Mouse (Mus musculus): ENCODE measurements around the gene Elovl6.
A peak's percentile ranks its signal among the peaks of the same experiment; 100 is the strongest.

Elovl6 gene

DNA sequence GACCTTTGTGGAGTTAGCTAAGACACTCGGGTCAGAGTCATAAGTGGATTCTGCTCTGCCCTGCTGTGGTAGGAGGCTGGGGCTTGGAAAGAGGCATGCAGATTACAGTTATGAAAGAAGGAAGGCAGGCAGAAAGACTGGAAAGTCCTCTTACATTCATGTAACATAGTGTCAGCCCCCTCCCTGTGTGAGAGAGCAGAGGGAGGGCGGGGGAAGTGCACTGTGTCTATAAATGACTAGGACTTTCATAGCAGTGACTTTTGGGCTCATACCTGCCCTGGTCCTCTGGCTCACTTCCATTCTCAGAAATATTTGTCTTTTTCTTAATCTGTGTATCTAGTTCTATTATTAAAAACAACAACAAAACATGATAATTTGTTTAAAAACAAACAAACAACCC is 33.9 kb downstream of the Elovl6 start:
- DNase-seq (ENCODE audit: low read depth, low spot score): no peak

GRCm38 (mm10) chr3:129566876-129567275 is 34.7 kb downstream of the Elovl6 start:
- no peak for DNase-seq (ENCODE audit: low read depth, low spot score)

- no peak for DNase-seq (ENCODE audit: low read depth, low spot score)
Observed at GRCm38 (mm10) chr3:129568506-129568905, 36.4 kb downstream of the Elovl6 start.

- no peak for DNase-seq (ENCODE audit: low read depth, low spot score)
Observed at GRCm38 (mm10) chr3:129570989-129571388, 38.8 kb downstream of the Elovl6 start.

DNA sequence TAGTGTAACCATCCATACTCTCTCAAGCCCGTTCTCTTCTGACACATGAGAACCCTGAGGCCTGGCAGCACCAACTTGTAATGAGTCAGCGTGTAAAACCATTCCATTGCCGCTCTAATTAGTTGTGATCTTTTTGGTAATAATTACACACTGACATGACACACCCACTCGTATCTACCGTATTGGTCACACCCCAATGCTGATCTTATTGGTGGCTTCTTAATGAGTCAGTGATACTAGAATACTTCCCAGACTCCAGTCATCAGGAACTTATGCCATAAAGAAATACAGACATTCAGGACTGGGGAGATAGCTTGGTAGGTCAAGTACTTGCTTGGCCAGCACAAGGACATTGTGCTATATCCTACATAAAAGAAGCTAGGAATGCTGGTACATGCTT is 39.5 kb downstream of the Elovl6 start:
- DNase-seq (ENCODE audit: low read depth, low spot score): no peak

DNA sequence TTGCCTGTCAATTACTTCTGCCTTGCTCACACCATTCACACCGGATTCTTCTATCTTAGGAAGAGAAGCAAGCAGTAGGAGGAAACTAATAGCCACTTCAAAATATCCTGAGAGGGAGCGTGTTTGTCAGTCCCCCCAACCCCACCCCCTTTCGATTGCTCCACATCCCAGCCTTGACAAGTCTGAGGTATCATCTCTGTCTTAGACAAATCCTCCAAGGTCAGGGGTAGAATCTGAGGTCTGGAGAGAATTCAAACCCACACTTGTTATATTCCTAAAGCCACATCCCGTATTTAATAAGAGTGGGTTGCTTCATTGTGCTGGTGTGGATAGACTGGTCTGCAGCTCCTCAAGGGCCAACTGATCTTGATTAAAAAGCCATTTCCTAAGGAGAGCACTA is 40.8 kb downstream of the Elovl6 start:
- no peak for DNase-seq (ENCODE audit: low read depth, low spot score)

DNA sequence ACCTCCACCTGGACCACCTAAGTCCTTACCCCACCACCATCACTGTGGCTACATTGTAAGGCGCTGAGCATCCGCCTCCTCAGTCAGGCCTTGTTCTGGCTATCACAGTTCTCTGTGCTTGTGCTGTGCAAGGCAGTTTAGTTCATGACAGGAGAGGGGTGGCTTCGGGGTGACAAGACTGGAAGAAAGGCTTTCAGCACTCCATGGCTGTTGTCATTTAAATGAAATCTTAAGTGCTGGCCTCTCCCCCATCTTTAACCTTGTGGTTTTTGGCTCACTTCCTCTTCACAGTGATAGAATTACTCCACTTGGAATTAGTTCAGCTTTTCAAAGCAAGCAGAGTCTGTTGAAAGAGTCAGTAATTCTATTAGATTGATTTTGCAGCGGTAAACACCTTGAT is 41.5 kb downstream of the Elovl6 start:
- no peak for DNase-seq (ENCODE audit: low read depth, low spot score)

DNA sequence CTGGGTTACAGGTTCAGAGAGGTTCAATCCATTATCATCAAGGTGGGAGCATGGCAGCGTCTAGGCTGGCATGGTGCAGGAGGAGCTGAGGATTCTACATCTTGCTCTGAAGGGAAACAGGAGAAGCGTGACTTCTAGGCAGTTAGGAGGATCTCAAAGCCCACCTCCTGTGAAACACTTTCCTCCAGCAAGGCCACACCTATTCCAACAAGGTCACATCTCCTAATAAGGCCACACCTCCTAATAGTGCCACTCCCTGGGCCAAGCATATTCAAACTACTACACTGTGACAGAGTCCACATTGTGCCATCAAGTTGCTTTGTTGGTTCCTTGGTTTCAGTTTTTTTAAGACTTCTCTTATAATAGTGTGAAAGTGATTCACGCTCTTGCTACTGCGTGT is 42.9 kb downstream of the Elovl6 start:
- DNase-seq (ENCODE audit: low read depth, low spot score): no peak

- no peak for DNase-seq (ENCODE audit: low read depth, low spot score)
Observed at GRCm38 (mm10) chr3:129576522-129576921, 44.4 kb downstream of the Elovl6 start.

DNA sequence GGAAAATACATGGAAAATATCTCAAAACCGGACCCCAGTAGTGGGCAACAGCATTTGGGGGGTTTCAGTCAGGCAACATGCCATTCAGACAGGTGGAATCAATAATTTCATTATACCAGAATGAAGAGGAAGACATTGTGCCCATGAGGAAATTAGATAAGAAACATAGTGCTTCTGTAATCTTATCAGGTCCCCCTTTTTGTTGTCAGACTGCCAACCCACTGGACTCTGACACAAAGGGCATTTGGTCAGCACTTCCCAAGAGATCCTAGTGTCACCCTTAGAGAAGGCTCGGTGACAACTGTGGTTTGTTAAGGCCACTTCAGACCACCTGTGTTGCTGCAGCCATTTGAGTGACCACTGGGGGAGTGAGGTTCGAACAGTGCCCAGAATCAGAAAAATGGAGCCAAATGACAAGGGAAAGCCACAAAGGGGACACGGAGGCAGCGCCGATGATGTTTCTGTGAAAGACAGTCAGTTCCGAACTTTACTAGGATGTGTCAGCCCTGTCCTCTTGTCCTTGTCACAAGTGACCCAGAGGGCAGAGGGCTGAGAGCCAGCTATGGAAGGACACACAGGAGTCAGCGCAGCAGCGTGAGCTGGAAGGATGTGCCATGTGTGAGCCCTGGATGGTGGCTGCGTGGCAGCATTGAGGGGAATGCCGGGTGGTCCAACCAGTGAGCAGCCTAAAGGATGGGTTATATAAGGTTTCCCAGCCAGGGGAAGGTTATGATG is 46.8 kb downstream of the Elovl6 start:
- no peak for DNase-seq (ENCODE audit: low read depth, low spot score)

DNA sequence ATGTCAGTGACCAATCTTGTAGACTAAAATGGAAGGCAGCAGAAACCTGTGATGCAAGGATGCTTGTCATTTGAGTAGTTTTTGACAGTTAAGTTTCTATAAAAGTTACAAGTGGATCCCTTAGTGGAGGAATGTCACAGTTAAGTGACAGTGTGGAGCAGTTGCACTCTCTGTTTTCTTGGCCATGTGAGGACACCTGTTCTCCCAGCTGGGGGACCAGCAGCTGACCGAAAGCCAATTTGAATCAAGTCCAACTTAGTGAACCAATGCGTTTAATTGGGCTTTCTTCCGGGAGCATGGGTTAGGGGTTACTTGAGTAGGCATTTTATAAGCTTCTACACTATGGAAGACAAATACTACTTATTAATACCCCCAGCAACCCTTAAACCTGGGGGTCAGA is 48.9 kb downstream of the Elovl6 start:
- no peak for DNase-seq (ENCODE audit: low read depth, low spot score)

GRCm38 (mm10) chr3:129582449-129582848 is 50.3 kb downstream of the Elovl6 start:
- DNase-seq (ENCODE audit: low read depth, low spot score): no peak

GRCm38 (mm10) chr3:129583290-129583689 is 51.1 kb downstream of the Elovl6 start:
- no peak for DNase-seq (ENCODE audit: low read depth, low spot score)

DNA sequence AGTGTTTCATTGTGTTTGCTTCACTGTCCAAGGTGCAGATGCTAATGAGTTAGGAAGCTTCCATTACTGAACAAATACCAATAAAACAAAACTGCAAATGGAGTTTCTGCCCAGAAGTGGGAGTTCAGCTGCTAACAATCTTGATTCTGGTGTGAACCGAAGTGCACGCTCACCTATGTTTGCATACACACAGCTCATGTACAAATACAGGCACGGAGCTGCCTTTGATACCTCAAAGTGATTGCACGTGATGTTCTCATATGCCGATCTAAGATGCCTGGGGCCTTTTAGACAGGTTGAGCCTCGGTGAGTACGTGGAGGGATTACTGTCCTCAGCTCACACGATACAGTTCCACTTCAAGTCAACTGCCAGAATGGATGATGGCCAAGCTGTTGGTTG is 55.8 kb downstream of the Elovl6 start:
- DNase-seq (ENCODE audit: low read depth, low spot score): no peak

- no peak for DNase-seq (ENCODE audit: low read depth, low spot score)
Observed at GRCm38 (mm10) chr3:129588753-129589152, 56.6 kb downstream of the Elovl6 start.

DNA sequence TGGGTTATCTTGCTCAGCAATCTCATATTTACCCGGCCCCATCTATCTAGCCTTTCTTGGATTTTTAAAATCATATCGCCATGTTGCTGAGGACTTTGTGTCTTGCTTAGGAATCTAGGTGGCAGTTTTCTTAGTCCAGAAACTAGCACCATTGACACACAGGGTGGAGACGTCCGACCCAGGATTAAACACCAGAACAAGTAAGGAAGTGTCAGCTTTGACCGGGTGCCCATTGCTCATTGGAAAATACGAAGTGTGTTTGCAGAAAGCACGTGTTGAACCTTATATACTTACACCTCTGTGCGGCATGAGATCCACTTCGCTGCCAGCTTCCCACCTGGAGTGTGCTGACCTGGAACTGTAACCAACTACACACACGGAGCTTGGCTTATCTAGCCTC is 57.5 kb downstream of the Elovl6 start:
- no peak for DNase-seq (ENCODE audit: low read depth, low spot score)

DNA sequence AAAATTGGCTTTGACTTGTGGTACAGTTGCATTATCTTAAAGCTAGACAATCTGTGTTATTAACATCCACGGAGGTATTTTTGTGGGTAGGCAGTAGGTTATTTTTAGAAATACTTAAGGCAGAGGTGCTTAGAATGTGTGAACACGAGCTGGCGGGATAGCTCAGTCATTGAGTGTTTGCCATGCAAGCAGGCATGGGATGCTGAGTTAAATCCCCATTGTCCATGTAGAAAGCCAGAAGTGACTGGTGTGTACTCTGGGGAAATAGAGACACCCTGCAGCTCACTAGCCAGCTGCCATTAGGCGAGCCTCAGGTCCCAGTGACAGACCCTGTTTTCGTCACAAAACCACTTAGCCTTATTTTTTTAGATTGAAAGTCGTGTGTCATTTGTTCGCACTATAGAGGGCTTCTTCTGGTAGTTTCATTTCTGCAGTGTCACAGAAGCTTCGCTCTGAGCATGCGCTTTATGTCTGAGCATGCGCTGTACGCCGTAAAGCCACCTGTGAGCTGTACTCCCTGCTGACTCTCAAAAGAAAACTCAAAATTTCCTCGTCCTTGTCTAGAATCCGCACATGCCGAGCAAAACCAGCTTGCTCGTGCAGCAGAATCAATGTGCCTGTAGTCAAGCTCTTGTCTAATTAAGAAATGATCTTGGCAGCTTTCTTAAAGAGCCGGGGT is 58.5 kb downstream of the Elovl6 start:
- DNase-seq (ENCODE audit: low read depth, low spot score): peak; percentile 39

GRCm38 (mm10) chr3:129591251-129591650 is 59.1 kb downstream of the Elovl6 start:
- DNase-seq (ENCODE audit: low read depth, low spot score): no peak

- DNase-seq (ENCODE audit: low read depth, low spot score): no peak
Observed at GRCm38 (mm10) chr3:129591761-129592160, 59.6 kb downstream of the Elovl6 start.

GRCm38 (mm10) chr3:129593001-129593400 is 60.8 kb downstream of the Elovl6 start:
- DNase-seq (ENCODE audit: low read depth, low spot score): no peak

- DNase-seq (ENCODE audit: low read depth, low spot score): no peak
Observed at GRCm38 (mm10) chr3:129593735-129594134, 61.6 kb downstream of the Elovl6 start.

- DNase-seq (ENCODE audit: low read depth, low spot score): no peak
Observed at GRCm38 (mm10) chr3:129596098-129596497, 63.9 kb downstream of the Elovl6 start.

DNA sequence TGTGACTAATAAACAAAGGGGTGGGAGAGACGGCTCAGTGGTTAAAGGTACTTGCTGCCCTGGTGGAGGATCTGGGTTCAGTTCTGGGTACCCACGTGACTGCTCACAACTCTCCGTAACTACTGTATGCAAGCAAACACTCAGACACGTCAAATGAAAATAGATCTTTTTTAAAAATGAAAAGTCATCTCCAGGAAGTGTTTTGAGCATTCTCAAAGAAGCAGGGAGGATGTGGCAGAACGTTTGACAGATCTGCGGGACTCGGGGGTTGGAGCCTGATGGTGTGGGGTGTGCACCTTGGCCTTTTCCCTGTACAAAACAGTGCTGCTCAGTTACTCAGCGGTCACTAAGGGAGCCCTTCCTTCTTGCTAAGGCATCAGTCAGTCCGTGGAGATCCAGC is 70.1 kb downstream of the Elovl6 start:
- DNase-seq (ENCODE audit: low read depth, low spot score): no peak
